Mouse (Mus musculus) brain, embryonic 14.5 days (tissue): Measurements from ENCODE around the gene Il15ra. TPM values are rescaled to one million over a fixed set of nuclear protein-coding genes. Genes with fewer than 3 reads are reported as not detected.

ENCODE experiments used
- DNase-seq: peaks from one replicate; pipeline ENCODE4 v3.0.0-alpha.2; 2011; ENCODE audit warnings: low read depth
- CTCF ChIP-seq: fragments of 200-500 bp; IDR thresholded peaks from 2 replicates; pipeline ENCODE4 v1.5.1; 2012; ENCODE audit warnings: inconsistent platforms, mild to moderate bottlenecking, moderate library complexity, borderline replicate concordance; ENCODE audit not compliant: insufficient read depth, insufficient read length; ENCODE audit errors: extremely low read depth
- POLR2A ChIP-seq: fragments of 200-500 bp; IDR thresholded peaks from 2 replicates; pipeline ENCODE4 v1.6.1; 2012; ENCODE audit warnings: mild to moderate bottlenecking, inconsistent platforms, borderline replicate concordance; ENCODE audit not compliant: poor library complexity, insufficient read depth, insufficient read length, severe bottlenecking; ENCODE audit errors: extremely low read depth
- polyA plus RNA-seq: library from polyadenylated mRNA; depleted of rRNA; stranded (reverse); fragments of >200 nt; gene quantifications from 2 replicates; pipeline ENCODE4 v1.2.3, GENCODE M21; 2012; rRNA removed

Gene Il15ra
- polyA plus RNA-seq, 1 experiment, result 0.70 TPM

DNA sequence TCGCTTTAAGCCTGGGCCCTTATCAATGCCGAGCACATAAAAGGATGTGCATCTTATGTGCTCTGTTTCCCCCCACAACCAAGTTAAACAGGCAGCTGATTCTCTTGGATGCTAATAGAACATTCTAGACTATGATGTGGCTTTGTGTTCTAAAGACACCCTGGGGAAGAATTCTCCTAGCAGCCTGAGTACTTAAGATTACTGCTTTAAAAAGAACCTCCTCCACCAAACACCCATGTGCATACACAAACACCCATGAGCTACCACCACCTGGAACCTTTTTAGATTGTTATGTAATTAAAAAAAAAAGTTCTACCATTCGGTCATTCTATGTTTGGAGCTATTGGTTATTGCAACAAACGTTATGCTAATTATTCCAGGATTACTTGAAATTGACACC lies 67.3 kb downstream of the Il15ra start:
- TF ChIP-seq POLR2A, result no peak
- no peak for DNase-seq

DNA sequence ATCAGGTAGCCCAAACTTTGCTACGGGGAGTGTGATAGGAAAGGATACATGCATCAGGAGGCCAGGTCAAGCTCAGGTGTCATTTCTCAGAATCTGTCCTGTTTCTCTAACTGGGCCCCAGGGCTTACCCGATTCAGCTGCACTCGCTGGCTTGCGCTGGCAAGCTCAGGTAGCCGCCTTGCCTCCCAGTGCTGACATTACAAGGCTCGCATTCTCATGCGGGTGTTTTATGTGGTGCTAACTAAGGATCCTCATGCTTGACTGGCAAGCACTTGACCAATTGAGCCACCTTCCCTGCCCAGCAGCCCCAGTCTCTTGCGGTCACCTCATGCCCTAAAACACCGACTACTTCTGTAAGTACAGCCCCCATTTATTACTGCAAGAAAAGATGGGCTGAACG lies 69.3 kb downstream of the Il15ra start:
- no peak for DNase-seq
- no peak for TF ChIP-seq POLR2A
- TF ChIP-seq CTCF, result no peak

DNA sequence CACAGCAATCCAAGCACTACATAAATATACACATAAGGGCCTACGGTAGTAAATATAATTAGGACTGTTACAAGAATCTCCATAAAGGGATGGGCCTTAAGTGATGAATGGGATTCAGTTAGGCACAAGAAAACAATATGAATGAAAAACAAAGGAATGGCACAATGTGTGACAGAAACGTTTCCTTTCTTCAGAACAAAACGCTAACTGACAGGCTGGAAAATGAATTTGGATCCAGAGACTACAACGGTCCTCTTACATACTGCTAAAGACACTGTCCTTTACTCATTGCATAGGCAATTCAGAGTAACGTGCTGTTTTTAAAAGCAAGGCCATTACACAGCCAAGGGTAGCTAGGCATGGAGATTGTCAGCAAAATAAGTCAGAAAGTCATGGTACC lies 70.0 kb downstream of the Il15ra start:
- no peak for DNase-seq
- TF ChIP-seq POLR2A (no peak), CTCF (no peak)

DNA sequence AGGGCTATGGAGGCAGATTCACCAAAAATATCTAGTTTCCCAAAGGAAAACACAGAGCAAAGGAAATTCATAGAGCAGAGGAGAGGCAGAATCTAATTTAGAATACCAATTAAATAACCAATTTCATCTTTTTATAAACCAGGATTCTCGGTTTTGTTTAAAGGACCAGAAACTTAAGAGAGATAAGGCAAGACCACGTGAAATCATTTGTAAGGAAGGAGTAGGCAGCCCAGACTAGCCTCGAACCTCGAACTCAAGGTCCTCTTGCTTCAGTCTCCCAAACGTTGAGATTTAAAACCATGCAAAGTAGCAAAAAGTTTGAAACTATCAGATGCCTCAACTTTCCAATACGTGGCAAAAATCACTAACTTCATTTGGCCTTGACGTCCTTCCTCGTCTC lies 71.3 kb downstream of the Il15ra start:
- DNase-seq, result no peak
- TF ChIP-seq CTCF (no peak), POLR2A (no peak)

DNA sequence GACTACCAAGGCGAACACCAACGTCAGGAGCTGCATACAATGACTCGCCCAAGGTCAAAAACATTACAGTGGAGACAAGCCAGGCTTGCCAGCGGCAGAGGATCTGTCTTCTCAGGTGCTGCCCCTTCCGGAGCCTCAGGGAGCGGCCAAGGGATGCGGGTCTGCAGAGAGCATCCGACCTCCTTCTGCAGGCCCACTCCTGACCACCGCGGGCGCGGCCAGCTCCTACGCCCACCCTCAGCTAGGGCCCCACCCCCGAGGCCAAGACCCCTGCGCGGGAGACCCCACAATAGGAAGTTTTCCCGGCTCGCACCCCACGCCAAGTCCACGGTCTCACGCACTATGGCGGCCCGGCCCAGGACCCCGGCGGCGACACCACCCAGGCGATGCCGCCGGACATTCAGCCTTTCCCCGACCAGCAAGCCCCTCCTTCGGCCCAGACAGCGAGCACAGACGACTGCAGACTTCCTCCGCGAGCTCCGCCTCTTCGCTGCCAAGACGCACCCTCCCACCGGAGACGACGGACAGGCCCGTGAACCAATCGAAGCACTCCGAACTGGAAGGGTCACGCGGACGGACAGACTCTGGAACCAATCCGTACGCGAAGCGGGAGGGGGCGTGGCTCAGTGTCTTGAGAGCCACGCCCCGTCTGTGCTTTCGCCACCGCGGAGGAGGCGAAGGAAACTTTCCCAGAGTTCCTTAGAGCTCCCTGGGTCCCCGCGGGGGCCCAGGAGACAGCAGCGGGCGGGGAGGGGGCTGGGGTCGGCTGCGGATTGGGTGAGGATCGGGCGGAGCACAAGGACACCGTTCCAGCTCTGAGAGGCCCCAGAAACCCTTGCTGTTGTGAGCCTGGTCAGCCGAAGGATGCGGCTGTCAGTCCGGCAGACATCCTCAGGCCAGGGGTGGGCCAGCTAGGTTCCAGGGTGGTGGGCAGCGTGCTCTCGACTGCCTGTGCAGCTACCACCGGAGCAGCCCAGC lies 72.3 kb downstream of the Il15ra start, which contains the start of the genes Fbh1 and Ankrd16:
Gene Fbh1, minus strand, starts transcription at position 492 of the 978 bp plus-strand sequence.
Gene Ankrd16, plus strand, starts transcription at position 786 of the 978 bp plus-strand sequence.
- peak; percentile 100 for DNase-seq
- peak; percentile 22; the same call in 1 of the 2 replicates for TF ChIP-seq CTCF
- peak; percentile 62; the same call in 1 of the 2 replicates for TF ChIP-seq POLR2A

DNA sequence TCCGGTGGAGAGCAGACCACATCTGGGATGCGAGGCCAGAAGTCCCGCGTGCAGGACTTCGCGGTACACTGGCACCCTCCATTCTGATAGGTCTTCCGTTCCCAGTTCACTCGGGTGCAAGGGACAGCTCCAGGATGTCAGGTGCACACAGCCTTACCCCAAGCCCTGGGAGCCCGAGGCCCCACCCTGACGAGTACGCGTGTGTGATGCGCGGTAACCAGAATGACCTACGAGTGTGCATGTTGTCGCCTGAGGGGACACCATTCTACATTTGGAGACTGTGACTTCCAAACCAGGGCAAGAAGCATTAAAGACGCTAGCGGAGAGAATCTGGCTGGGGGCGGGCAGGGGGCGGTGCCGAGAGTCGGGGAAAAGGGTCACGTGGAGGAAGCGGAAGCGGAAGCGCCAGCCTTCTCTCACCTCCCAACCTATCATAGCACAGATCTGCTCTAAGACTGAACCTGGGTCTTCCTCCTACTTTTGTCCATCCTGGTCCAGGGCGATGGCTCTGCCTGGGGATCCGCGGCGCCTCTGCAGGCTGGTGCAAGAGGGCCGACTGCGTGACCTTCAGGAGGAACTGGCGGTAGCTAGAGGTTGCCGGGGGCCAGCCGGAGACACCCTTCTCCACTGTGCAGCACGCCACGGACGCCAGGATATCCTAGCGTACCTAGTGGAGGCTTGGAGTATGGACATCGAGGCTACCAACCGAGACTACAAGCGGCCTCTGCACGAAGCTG lies 73.2 kb downstream of the Il15ra start:
- peak; percentile 37; the same call in 1 of the 2 replicates for TF ChIP-seq CTCF
- peak; percentile 27; the same call in 1 of the 2 replicates for TF ChIP-seq POLR2A
- DNase-seq, result peak; percentile 97

Other genes with a start within 250 kb of the Il15ra start
- gene Pfkfb3, start 151.2 kb upstream of the Il15ra start, polyA plus RNA-seq, result 42.1 and 48.0 TPM in 2 replicates
- gene Rbm17, start 101.1 kb upstream of the Il15ra start, polyA plus RNA-seq, result 116 and 133 TPM in 2 replicates
- gene Gm17490, start 79.0 kb upstream of the Il15ra start, polyA plus RNA-seq, result not detected in 2 replicates
- gene Il2ra, start 62.5 kb upstream of the Il15ra start, polyA plus RNA-seq, result 0.01 and 0.03 TPM in 2 replicates
- gene Fbh1, start 72.3 kb downstream of the Il15ra start, polyA plus RNA-seq, result 105 and 110 TPM in 2 replicates
- gene Ankrd16, start 72.6 kb downstream of the Il15ra start, polyA plus RNA-seq, result 125 and 163 TPM in 2 replicates